Comparison of ENCODE assay signal across 11 mouse cellular contexts in the genomic region with DNA sequence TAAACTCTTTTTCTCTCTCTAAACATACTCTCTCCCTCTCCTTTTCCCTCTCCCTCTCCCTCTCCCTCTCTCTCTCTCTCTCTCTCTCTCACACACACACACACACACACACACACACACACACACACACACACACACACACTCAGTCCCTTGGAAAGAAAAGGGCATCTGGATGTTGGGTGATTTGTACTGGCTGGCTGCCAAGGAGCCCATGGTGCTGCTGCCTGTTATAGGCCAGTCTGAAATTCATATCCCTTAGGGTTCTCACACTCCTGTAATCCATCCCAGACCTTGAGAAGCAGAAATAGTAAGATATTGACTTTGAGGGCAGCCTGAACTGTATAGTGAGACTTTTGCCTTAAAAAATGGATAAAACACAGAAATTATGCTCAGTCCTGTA. TPM values are rescaled to one million over a fixed set of nuclear protein-coding genes. Genes with fewer than 3 reads are reported as not detected.
DNase-seq lines count a peak whose midpoint lies in the region; ATAC-seq and TF ChIP-seq lines count a peak whose summit lies in the region.
"Had no signal": no experiment of that assay in that cellular context is flagged by ENCODE, and none has a peak within 500 bp of the region (broad histone marks: within the 10 kb centered on the region; RNA-seq: fewer than 3 reads in every experiment).

No protein-coding gene starts in this region.

- H3K27me3 ChIP-seq in hindbrain, postnatal 0 days (ENCODE audit: insufficient read depth, low read length) = no peaks in the 10 kb centered on the region
- H3K27me3 ChIP-seq: lung, embryonic 15.5 days had no signal

- H3K4me2 ChIP-seq in hindbrain, postnatal 0 days (ENCODE audit: low read depth, low read length) = no peak overlapping the region
- H3K4me2 ChIP-seq: lung, embryonic 15.5 days had no signal

- intact Hi-C loops in heart, postnatal 10 days (cut with DNase I) = no loop called here

- DNase-seq in adrenal gland, adult 2 months = peak; percentile 36
- no peak for DNase-seq in adrenal gland, postnatal 4 days (ENCODE audit: low spot score in 2 of 2)
- peak; percentile 35 for DNase-seq in heart, postnatal 10 days
- no peak for DNase-seq in heart, adult 18-20 months
- DNase-seq in ovary, adult 18-20 months (ENCODE audit: low spot score) = peak; percentile 11
- no peak for DNase-seq in ovary, postnatal 14 days (ENCODE audit: low spot score)
- DNase-seq in hindbrain, postnatal 0 days (ENCODE audit: low spot score) = peak; percentile 63
- no peak for DNase-seq in frontal cortex, postnatal 36 days (ENCODE audit: low spot score in 2 of 2)
- DNase-seq: cerebellum, adult 2 months had no signal

- no peak overlapping the region for H3K9ac ChIP-seq in hindbrain, postnatal 0 days (replicated peaks; ENCODE audit: low read length)
- H3K9ac ChIP-seq: lung, embryonic 15.5 days had no signal

- no peaks in the 10 kb centered on the region for H3K4me1 ChIP-seq in hindbrain, postnatal 0 days (ENCODE audit: insufficient read depth, low read length)

- ATAC-seq in hindbrain, postnatal 0 days = no peak
- ATAC-seq: intestine, postnatal 0 days had no signal

- no peak overlapping the region for H3K27ac ChIP-seq in hindbrain, postnatal 0 days
- H3K27ac ChIP-seq: lung, embryonic 15.5 days had no signal

- no peaks in the 10 kb centered on the region for H3K36me3 ChIP-seq in hindbrain, postnatal 0 days (ENCODE audit: insufficient read depth, low read length)

- no peaks in the 10 kb centered on the region for H3K9me3 ChIP-seq in hindbrain, postnatal 0 days (ENCODE audit: low read length)
- H3K9me3 ChIP-seq: lung, embryonic 15.5 days had no signal

- TF ChIP-seq CTCF in hindbrain, postnatal 0 days (IDR thresholded peaks at IDR 0.05; ENCODE audit: low read depth) = no peak

- no peak overlapping the region for H3K4me3 ChIP-seq in hindbrain, postnatal 0 days (ENCODE audit: low read length)
- H3K4me3 ChIP-seq: lung, embryonic 15.5 days had no signal

RNA-seq across cellular contexts. Expression of a gene that starts 4.9 kb away (rescaled TPM):
- 10 to 100 TPM; 17.2 to 21.1 TPM for total RNA-seq in adrenal gland, adult 2 months (2021)
- 14.1 and 17.0 TPM in 2 replicates for polyA plus RNA-seq in adrenal gland, adult 2 months (2012; rRNA removed)
- total RNA-seq in adrenal gland, postnatal 4 days (2021) = 10 to 100 TPM; 34.1 TPM
- 10 to 100 TPM; 26.7 to 29.3 TPM for total RNA-seq in heart, postnatal 10 days (2021)
- total RNA-seq in heart, adult 18-20 months (2021) = 10 to 100 TPM; 12.4 to 13.0 TPM
- 41.9 and 49.8 TPM in 2 replicates for total RNA-seq in hindbrain, postnatal 0 days (2014; rRNA removed)
- 9.7 and 11.1 TPM in 2 replicates for polyA plus RNA-seq in hindbrain, postnatal 0 days (2015; fragmentation: Nextera tagmentation; extraction: Ambion mirVana)

RNA-seq across cellular contexts. Expression of a gene that starts 34.9 kb away (rescaled TPM):
- 1 to 10 TPM; 3.4 to 3.6 TPM for total RNA-seq in adrenal gland, adult 2 months (2021)
- 2.6 and 3.7 TPM in 2 replicates for polyA plus RNA-seq in adrenal gland, adult 2 months (2012; rRNA removed)
- total RNA-seq in adrenal gland, postnatal 4 days (2021) = 10 to 100 TPM in 1 of 2 experiments, 1 to 10 TPM in 1; 8.2 to 13.3 TPM
- total RNA-seq in heart, postnatal 10 days (2021) = 1 to 10 TPM; 5.7 to 7.0 TPM
- 1 to 10 TPM; 2.1 to 2.3 TPM for total RNA-seq in heart, adult 18-20 months (2021)
- 5.5 and 5.6 TPM in 2 replicates for total RNA-seq in hindbrain, postnatal 0 days (2014; rRNA removed)
- polyA plus RNA-seq in hindbrain, postnatal 0 days (2015; fragmentation: Nextera tagmentation; extraction: Ambion mirVana) = 5.1 and 7.0 TPM in 2 replicates

RNA-seq across cellular contexts. Expression of a gene that starts 35.1 kb away (rescaled TPM):
- total RNA-seq in adrenal gland, adult 2 months (2021) = 10 to 100 TPM; 14.4 to 17.3 TPM
- 9.9 and 10.8 TPM in 2 replicates for polyA plus RNA-seq in adrenal gland, adult 2 months (2012; rRNA removed)
- total RNA-seq in adrenal gland, postnatal 4 days (2021) = 10 to 100 TPM; 24.3 to 25.3 TPM
- 10 to 100 TPM; 13.7 to 18.9 TPM for total RNA-seq in heart, postnatal 10 days (2021)
- 10 to 100 TPM; 16.4 to 21.0 TPM for total RNA-seq in heart, adult 18-20 months (2021)
- total RNA-seq in hindbrain, postnatal 0 days (2014; rRNA removed) = 10.0 and 10.5 TPM in 2 replicates
- polyA plus RNA-seq in hindbrain, postnatal 0 days (2015; fragmentation: Nextera tagmentation; extraction: Ambion mirVana) = 12.0 and 16.4 TPM in 2 replicates

Comparison
In these comparisons a context has a peak if more than half of its experiments do, and no peak if none do; other contexts are left out.
1. DNase-seq: peak in adrenal gland, adult 2 months (single experiment), heart, postnatal 10 days (2 of 2), ovary, adult 18-20 months (single experiment) and hindbrain, postnatal 0 days (single experiment); none in adrenal gland, postnatal 4 days (0 of 2), heart, adult 18-20 months (0 of 2), ovary, postnatal 14 days (single experiment) and frontal cortex, postnatal 36 days (0 of 2).